Mouse (Mus musculus) lung, embryonic 14.5 days (tissue): ENCODE results near the gene Btbd16. TPM values are rescaled to one million over a fixed set of nuclear protein-coding genes. Genes with fewer than 3 reads are reported as not detected.

ENCODE experiments used
- ATAC-seq: fragments of 200-750 bp; cut with Nextera tagmentation; 2 replicates; pipeline ENCODE4 v1.8.0; 2017; ENCODE audit warnings: mild to moderate bottlenecking, moderate TSS enrichment, moderate library complexity; ENCODE audit not compliant: insufficient read depth
- DNase-seq: peaks from one replicate; pipeline ENCODE4 v3.0.0-alpha.2; 2015
- H3K27ac ChIP-seq: fragments of 300-500 bp; sonication (generic); 2 replicates; pipeline ENCODE4 v1.5.1; 2014; ENCODE audit warnings: low read depth, mild to moderate bottlenecking, moderate library complexity
- H3K27me3 ChIP-seq: fragments of 300-500 bp; sonication (generic); 2 replicates; pipeline ENCODE4 v1.6.1; 2014; ENCODE audit warnings: low read length, control low read depth; ENCODE audit not compliant: insufficient read depth
- H3K36me3 ChIP-seq: fragments of 300-500 bp; sonication (generic); 2 replicates; pipeline ENCODE4 v1.6.1; 2014; ENCODE audit warnings: control low read depth; ENCODE audit not compliant: insufficient read depth
- H3K4me1 ChIP-seq: fragments of 300-500 bp; sonication (generic); 2 replicates; pipeline ENCODE4 v1.6.1; 2014; ENCODE audit warnings: antibody characterized with exemption, control low read depth; ENCODE audit not compliant: insufficient read depth
- H3K4me2 ChIP-seq: fragments of 300-500 bp; sonication (generic); 2 replicates; pipeline ENCODE4 v1.6.1; 2014; ENCODE audit warnings: mild to moderate bottlenecking
- H3K4me3 ChIP-seq: fragments of 300-500 bp; sonication (generic); 2 replicates; pipeline ENCODE4 v1.5.1; 2014; ENCODE audit warnings: low read depth, low read length
- H3K9ac ChIP-seq: fragments of 300-500 bp; sonication (generic); 2 replicates; pipeline ENCODE4 v1.6.1; 2014
- H3K9me3 ChIP-seq: fragments of 300-500 bp; sonication (generic); 2 replicates; pipeline ENCODE4 v1.6.1; 2016; ENCODE audit warnings: low read depth, low read length, control low read depth
- CTCF ChIP-seq: IDR thresholded peaks from 2 replicates; pipeline ENCODE4 v1.5.1; 2016; ENCODE audit warnings: antibody characterized with exemption, low read depth
- WGBS: fragments of 180-500 bp; shearing (Covaris S2); extraction: QIAGEN DNeasy Blood & Tissue Kit; methylation state at CpG from one replicate; pipeline ENCODE4 v1.1.7; 2014; 5-methylcytosine and 5-hydroxymethylcytosine counted together
- polyA plus RNA-seq: library from polyadenylated mRNA; unstranded; fragments of >200 nt; fragmentation: Nextera tagmentation; extraction: Ambion mirVana; gene quantifications from 2 replicates; pipeline ENCODE4 v1.2.1, GENCODE M21; 2014

Btbd16 gene
- polyA plus RNA-seq, 1 experiment from 2014 or later, result not detected

DNA sequence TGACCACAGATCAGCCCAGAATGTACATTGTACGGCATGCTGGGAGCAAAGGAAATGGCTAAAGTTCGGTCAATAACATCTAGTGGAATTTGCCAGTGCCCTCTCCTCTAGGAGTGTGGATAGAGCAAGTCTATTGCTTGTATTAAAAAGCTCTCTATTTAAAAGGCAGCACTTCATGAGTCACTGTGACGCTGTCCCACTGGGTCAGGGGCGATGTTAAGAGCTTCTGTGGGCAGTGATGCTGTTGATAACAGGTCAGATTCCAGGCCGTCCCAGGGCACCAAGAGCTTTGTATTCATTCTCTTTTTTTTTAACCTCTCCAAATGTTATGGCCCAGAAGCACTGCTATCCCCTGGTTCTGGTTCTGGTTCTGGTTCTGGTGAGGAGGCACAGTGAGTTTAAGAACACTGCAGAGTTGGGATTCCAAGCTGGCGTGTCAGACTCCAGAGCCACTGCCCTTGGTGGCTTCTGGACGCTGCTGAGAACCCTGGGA, 17.5 kb upstream of the Btbd16 start:
- ATAC-seq (no peak), DNase-seq (peak; percentile 44)
- no peak for TF ChIP-seq CTCF
- no peaks in the 10 kb centered on the region for H3K27me3 ChIP-seq
- H3K9ac ChIP-seq, result no peak overlapping the region
- H3K4me3 ChIP-seq, result no peak overlapping the region
- H3K9me3 ChIP-seq, result no peaks in the 10 kb centered on the region
- H3K4me1 ChIP-seq, result no peaks in the 10 kb centered on the region
- H3K27ac ChIP-seq, result peak overlapping the region; percentile 20; the same call in 1 of the 2 replicates
- H3K36me3 ChIP-seq, result peaks cover 50% of the 10 kb centered on the region
- 59% methylated on average over 7 of the region's 7 CpGs for WGBS
- no peak overlapping the region for H3K4me2 ChIP-seq

DNA sequence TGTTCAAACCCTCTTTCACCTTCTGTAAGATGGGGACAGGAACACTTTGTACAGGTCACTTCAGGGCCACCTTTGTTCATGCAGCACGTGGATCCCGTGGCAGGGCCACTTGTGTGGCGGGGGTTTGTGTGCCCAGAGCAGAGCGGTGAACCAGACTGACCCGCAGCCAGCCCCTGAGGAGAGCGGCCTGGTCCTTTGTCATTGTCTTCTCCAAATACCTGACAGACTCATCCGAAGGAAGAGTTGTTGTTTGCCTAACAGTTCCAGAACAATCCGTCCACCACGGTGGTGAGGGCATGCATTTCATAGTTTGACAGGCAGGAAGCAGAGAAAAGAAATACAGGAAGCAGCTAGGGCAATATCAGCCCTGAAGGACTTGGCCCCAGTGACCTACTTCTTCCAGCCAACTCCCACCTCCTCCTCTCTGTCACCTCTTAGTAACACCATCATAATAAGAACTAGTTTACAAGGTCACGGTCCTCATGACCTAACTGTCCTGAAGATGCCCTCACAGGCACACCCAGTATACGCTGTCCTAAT, 16.5 kb upstream of the Btbd16 start:
- Histone ChIP-seq H3K36me3 (peaks cover 42% of the 10 kb centered on the region), H3K9me3 (no peaks in the 10 kb centered on the region), H3K27me3 (no peaks in the 10 kb centered on the region), H3K4me1 (no peaks in the 10 kb centered on the region), H3K27ac (no peak overlapping the region), H3K4me3 (no peak overlapping the region), H3K4me2 (no peak overlapping the region), H3K9ac (no peak overlapping the region)
- ATAC-seq (no peak), DNase-seq (no peak)
- WGBS, result 66% methylated on average over 11 of the region's 11 CpGs
- TF ChIP-seq CTCF, result no peak

DNA sequence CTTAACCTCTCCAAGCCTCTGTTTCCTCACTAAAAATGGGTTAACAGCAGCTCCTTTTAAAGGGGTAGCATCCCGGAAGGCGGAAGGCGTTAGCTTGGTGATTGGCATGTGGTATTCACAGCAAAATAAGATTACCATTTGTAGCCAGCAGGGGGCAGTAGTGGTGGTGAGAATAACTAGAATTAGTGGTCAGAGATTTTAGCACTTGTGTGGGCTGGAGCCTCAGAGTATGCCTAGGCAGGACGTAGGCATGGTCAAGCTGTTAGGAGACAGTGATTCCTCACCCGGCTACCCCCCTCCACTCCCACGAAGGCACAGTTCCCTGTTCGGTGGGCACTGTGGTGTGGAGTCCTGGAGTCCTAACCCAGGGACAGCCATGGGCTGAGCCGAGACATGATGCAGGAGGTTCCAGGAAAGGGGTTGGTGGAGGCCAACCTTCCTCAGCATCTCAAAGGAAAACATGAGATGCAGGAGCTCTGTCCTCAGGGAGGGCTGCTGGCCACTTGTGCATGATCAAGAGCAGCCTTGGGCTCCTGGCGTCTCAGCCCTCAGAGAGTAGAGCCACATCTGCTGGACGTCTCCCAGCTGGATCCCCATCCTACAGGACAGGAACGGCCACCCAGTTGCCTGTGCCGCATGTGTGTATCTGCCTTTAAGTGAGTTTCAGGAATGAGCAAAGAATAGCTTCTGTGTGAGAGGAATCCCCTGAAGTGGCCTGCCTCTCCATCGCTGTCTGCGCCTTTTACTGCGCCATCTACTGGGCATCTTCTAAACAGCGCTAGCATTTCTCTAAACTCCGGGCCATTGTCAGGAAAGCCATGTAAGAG, 11.6 kb upstream of the Btbd16 start:
- DNase-seq (peak; percentile 93), ATAC-seq (peak; percentile 70)
- Histone ChIP-seq H3K27ac (no peak overlapping the region), H3K27me3 (no peaks in the 10 kb centered on the region), H3K4me2 (no peak overlapping the region), H3K9me3 (no peaks in the 10 kb centered on the region), H3K9ac (no peak overlapping the region), H3K4me1 (no peaks in the 10 kb centered on the region; the same call in 1 of the 2 replicates), H3K36me3 (peaks cover 19% of the 10 kb centered on the region), H3K4me3 (no peak overlapping the region)
- WGBS, result 29% methylated on average over 17 of the region's 17 CpGs
- peak; percentile 83 for TF ChIP-seq CTCF

DNA sequence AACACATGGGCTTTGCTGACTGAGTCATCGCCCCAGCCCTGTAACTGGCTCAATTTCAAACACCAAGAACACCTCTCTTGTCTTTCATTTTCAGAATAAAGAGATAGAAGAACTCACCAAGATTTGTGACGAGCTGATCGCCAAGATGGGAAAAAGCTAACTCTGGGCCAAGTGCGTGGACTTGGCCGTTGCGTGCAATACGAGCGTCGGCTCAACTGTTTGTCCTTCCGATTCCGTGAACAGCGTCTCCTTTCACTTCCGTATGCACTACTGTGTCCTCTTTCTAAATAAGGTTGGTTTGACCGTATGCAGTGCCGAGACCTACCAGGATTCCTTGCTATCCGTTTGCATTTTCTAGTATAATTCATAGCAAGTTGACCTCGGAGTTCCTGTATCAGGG, 9.7 kb upstream of the Btbd16 start:
- WGBS, result 94% methylated on average over 17 of the region's 17 CpGs
- no peak for TF ChIP-seq CTCF
- peaks cover 18% of the 10 kb centered on the region for H3K36me3 ChIP-seq

DNA sequence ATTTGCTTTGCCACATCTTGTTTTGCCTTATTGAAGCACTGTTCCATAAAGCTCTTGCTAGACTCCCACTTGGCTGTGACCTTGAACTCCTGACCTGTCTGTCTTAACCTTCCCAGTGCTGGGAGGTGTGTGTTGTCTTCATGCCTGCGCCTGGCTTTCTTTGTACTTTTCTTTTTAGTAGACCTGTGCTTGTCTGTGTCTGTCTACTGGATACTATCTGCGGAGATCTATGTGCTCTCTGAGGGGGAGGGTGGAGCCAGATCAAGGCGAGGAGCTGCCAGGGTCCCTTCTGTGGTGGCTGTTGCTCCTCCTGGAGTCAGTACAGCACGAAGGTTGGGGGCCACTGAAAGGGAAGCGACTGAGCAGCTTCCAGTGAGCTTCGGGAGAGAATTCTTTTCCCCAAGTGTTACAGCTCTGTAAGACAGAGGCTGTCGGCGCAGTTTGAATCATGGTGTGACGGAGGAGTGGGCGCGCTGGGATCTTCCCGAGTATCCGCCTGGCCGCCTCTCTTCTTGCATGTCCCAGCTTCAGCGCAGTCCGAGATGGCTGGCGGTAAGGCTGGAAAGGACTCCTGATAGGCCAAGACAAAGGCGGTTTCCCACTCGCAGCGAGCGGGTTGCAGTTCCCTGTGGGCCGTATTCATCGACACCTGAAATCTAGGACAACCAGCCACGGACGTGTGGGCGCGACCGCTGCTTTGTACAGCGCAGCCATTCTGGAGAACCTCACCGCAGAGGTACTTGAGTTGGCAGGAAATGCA, 7.3 kb upstream of the Btbd16 start:
- TF ChIP-seq CTCF, result no peak
- Histone ChIP-seq H3K27me3 (no peaks in the 10 kb centered on the region), H3K4me1 (no peaks in the 10 kb centered on the region; the same call in 1 of the 2 replicates), H3K27ac (no peak overlapping the region), H3K36me3 (0 out of 2 replicates have a peak, but pooled peaks cover 4% of the 10 kb centered on the region), H3K9me3 (no peaks in the 10 kb centered on the region), H3K4me3 (no peak overlapping the region), H3K9ac (no peak overlapping the region), H3K4me2 (peak overlapping the region; percentile 25; the same call in 1 of the 2 replicates)
- 66% methylated on average over 30 of the region's 30 CpGs for WGBS
- DNase-seq (no peak), ATAC-seq (no peak)

More for the DNA sequence above, 9.7 kb upstream of the Btbd16 start:
- H3K4me3 ChIP-seq, result no peak overlapping the region
- H3K9me3 ChIP-seq, result no peaks in the 10 kb centered on the region
- H3K9ac ChIP-seq, result no peak overlapping the region
- no peak for DNase-seq
- no peak for ATAC-seq
- H3K4me2 ChIP-seq, result no peak overlapping the region
- no peaks in the 10 kb centered on the region; the same call in 1 of the 2 replicates for H3K4me1 ChIP-seq
- no peak overlapping the region for H3K27ac ChIP-seq
- no peaks in the 10 kb centered on the region for H3K27me3 ChIP-seq

DNA sequence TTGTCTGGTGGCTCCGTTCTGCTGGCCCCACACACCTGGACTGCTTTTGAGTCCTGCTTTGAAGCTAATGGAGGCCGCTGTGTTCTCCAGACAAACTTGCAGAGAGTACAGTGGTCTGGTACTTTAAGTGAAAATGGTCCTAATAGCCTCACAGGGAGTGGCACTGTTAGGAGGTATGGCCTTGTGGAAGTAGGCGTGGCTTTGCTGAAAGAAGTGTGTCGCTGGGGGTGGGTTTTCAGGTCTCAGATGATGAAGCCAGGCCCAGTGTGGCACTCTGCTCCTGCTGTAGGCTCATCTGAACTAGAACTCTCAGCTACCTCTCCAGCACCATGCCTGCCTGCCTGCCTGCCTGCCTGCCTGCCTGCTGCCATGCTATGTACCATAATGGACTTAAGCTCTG, 5.7 kb upstream of the Btbd16 start:
- 90% methylated on average over 4 of the region's 4 CpGs for WGBS
- TF ChIP-seq CTCF, result no peak
- H3K4me1 ChIP-seq, result no peaks in the 10 kb centered on the region; the same call in 1 of the 2 replicates
- H3K4me3 ChIP-seq, result no peak overlapping the region
- no peak for DNase-seq
- ATAC-seq, result no peak
- H3K36me3 ChIP-seq, result 0 out of 2 replicates have a peak, but pooled peaks cover 4% of the 10 kb centered on the region
- H3K9ac ChIP-seq, result no peak overlapping the region
- no peaks in the 10 kb centered on the region for H3K9me3 ChIP-seq
- H3K4me2 ChIP-seq, result no peak overlapping the region
- H3K27ac ChIP-seq, result no peak overlapping the region
- no peaks in the 10 kb centered on the region for H3K27me3 ChIP-seq
